Mouse (Mus musculus): Measurements from ENCODE around the gene Fanca. TPM values are rescaled to one million over a fixed set of nuclear protein-coding genes. Genes with fewer than 3 reads are reported as not detected.

The Fanca gene
- total and polyA plus RNA-seq, 3 experiments = 21.9 to 57.8 (median 39.2) TPM

- Histone ChIP-seq H3K27me3 (replicated peaks) (no peaks in the 10 kb centered on the region), H3K9ac (ENCODE audit: insufficient read depth, low read depth) (no peak overlapping the region), H3K27ac (ENCODE audit: insufficient read depth, low read depth) (no peak overlapping the region), H3K79me2 (replicated peaks; ENCODE audit: control insufficient read depth, extremely low read depth, insufficient read depth, poor library complexity, severe bottlenecking) (no peaks in the 10 kb centered on the region), H3K4me1 (ENCODE audit: control insufficient read depth in 1 of 2, insufficient read depth in 2 of 2) (peaks cover 0 to 3% of the 10 kb centered on the region in 2 experiments; a peak in 1 of 4 replicates), H3K36me3 (replicated peaks in 1 of 2; ENCODE audit: control insufficient read depth in 1 of 2, insufficient read depth in 1 of 2, low read length in 1 of 2) (peaks cover 0 to 8% of the 10 kb centered on the region in 2 experiments), H3K4me2 (ENCODE audit: insufficient read depth, low read depth, poor library complexity, severe bottlenecking) (no peak overlapping the region), H3K4me3 (replicated peaks in 1 of 3; ENCODE audit: low read depth in 2 of 3, low read length in 2 of 3, poor library complexity in 1 of 3) (no peak overlapping the region), H3K9me3 (replicated peaks; ENCODE audit: low read length) (no peaks in the 10 kb centered on the region)
- DNase-seq (ENCODE audit: extremely low read depth) = no peak
- TF ChIP-seq CTCF (conservative IDR thresholded peaks at IDR 0.05 in 1 of 2, IDR thresholded peaks at IDR 0.05 in 1 of 2; ENCODE audit: low read depth in 2 of 2, low read length in 2 of 2) (no peak), ETS1 (conservative IDR thresholded peaks at IDR 0.05; ENCODE audit: low read depth, low read length) (no peak)
- in situ Hi-C loops (cut with MboI; ENCODE audit: low pct_ligation_motif_present, low pct_unique_long_range_greater_than_20kb, low sequenced_read_pairs) = no loop called here
- dilution Hi-C loops (cut with MboI; ENCODE audit: extremely low pct_ligation_motif_present, extremely low pct_unique_long_range_greater_than_20kb, low sequenced_read_pairs) = no loop called here
These were observed 34.8 kb upstream of the Fanca start for GRCm38 (mm10) chr8:123353216-123353615.

GRCm38 (mm10) chr8:123352786-123353185 is 34.4 kb upstream of the Fanca start:
- dilution Hi-C loops (cut with MboI; ENCODE audit: extremely low pct_ligation_motif_present, extremely low pct_unique_long_range_greater_than_20kb, low sequenced_read_pairs) (no loop called here), in situ Hi-C loops (cut with MboI; ENCODE audit: low pct_ligation_motif_present, low pct_unique_long_range_greater_than_20kb, low sequenced_read_pairs) (no loop called here)
- H3K4me3 ChIP-seq (replicated peaks in 1 of 3; ENCODE audit: low read depth in 2 of 3, low read length in 2 of 3, poor library complexity in 1 of 3) = no peak overlapping the region
- TF ChIP-seq SMC3 (IDR thresholded peaks at IDR 0.05; ENCODE audit: low read depth, low read length) = peak; percentile 58
- peak; percentile 53; the same call in 1 of the 2 replicates for TF ChIP-seq ZNF384 (IDR thresholded peaks at IDR 0.05; ENCODE audit: low read depth, low read length)
- peak; percentile 68 for TF ChIP-seq RAD21 (IDR thresholded peaks at IDR 0.05; ENCODE audit: low read depth, low read length)
- peak in 1 of 2 experiments; percentile 73; a peak in 2 of 4 replicates for TF ChIP-seq CTCF (conservative IDR thresholded peaks at IDR 0.05 in 1 of 2, IDR thresholded peaks at IDR 0.05 in 1 of 2; ENCODE audit: low read depth in 2 of 2, low read length in 2 of 2)
- TF ChIP-seq PAX5 (IDR thresholded peaks at IDR 0.05; ENCODE audit: low read length) = no peak
- H3K27ac ChIP-seq (ENCODE audit: insufficient read depth, low read depth) = no peak overlapping the region
- peak; percentile 25 for DNase-seq (ENCODE audit: extremely low read depth)
- no peaks in the 10 kb centered on the region for H3K27me3 ChIP-seq (replicated peaks)
- H3K4me1 ChIP-seq (ENCODE audit: control insufficient read depth in 1 of 2, insufficient read depth in 2 of 2) = peaks cover 0 to 3% of the 10 kb centered on the region in 2 experiments; a peak in 1 of 4 replicates
- H3K9me3 ChIP-seq (replicated peaks; ENCODE audit: low read length) = no peaks in the 10 kb centered on the region
- H3K36me3 ChIP-seq (replicated peaks in 1 of 2; ENCODE audit: control insufficient read depth in 1 of 2, insufficient read depth in 1 of 2, low read length in 1 of 2) = peaks cover 0 to 8% of the 10 kb centered on the region in 2 experiments
- H3K4me2 ChIP-seq (ENCODE audit: insufficient read depth, low read depth, poor library complexity, severe bottlenecking) = no peak overlapping the region
- H3K79me2 ChIP-seq (replicated peaks; ENCODE audit: control insufficient read depth, extremely low read depth, insufficient read depth, poor library complexity, severe bottlenecking) = no peaks in the 10 kb centered on the region
- H3K9ac ChIP-seq (ENCODE audit: insufficient read depth, low read depth) = no peak overlapping the region

- peaks cover 0 to 3% of the 10 kb centered on the region in 2 experiments; a peak in 1 of 4 replicates for H3K4me1 ChIP-seq (ENCODE audit: control insufficient read depth in 1 of 2, insufficient read depth in 2 of 2)
- TF ChIP-seq ZC3H11A (IDR thresholded peaks at IDR 0.05; ENCODE audit: low read depth, low read length) (no peak), MAFK (IDR thresholded peaks at IDR 0.05; ENCODE audit: insufficient replicate concordance, low read length) (peak; percentile 57; the same call in 1 of the 2 replicates), UBTF (IDR thresholded peaks at IDR 0.05; ENCODE audit: low read depth, low read length) (no peak), KAT2A (IDR thresholded peaks at IDR 0.05; ENCODE audit: insufficient replicate concordance, low read length) (no peak)
- no peak for DNase-seq (ENCODE audit: extremely low read depth)
- dilution Hi-C loops (cut with MboI; ENCODE audit: extremely low pct_ligation_motif_present, extremely low pct_unique_long_range_greater_than_20kb, low sequenced_read_pairs) = no loop called here
- no peak overlapping the region for H3K4me2 ChIP-seq (ENCODE audit: insufficient read depth, low read depth, poor library complexity, severe bottlenecking)
- no peak overlapping the region for H3K27ac ChIP-seq (ENCODE audit: insufficient read depth, low read depth)
- peaks cover 0 to 5% of the 10 kb centered on the region in 2 experiments for H3K36me3 ChIP-seq (replicated peaks in 1 of 2; ENCODE audit: control insufficient read depth in 1 of 2, insufficient read depth in 1 of 2, low read length in 1 of 2)
- H3K27me3 ChIP-seq (replicated peaks) = no peaks in the 10 kb centered on the region
- H3K4me3 ChIP-seq (replicated peaks in 1 of 3; ENCODE audit: low read depth in 2 of 3, low read length in 2 of 3, poor library complexity in 1 of 3) = no peak overlapping the region
- H3K9ac ChIP-seq (ENCODE audit: insufficient read depth, low read depth) = no peak overlapping the region
- H3K79me2 ChIP-seq (replicated peaks; ENCODE audit: control insufficient read depth, extremely low read depth, insufficient read depth, poor library complexity, severe bottlenecking) = no peaks in the 10 kb centered on the region
- no peaks in the 10 kb centered on the region for H3K9me3 ChIP-seq (replicated peaks; ENCODE audit: low read length)
- in situ Hi-C loops (cut with MboI; ENCODE audit: low pct_ligation_motif_present, low pct_unique_long_range_greater_than_20kb, low sequenced_read_pairs) = no loop called here
These were observed 33.7 kb upstream of the Fanca start for GRCm38 (mm10) chr8:123352118-123352517.
